Mouse (Mus musculus): ENCODE measurements around the gene Galntl6. TPM values are rescaled to one million over a fixed set of nuclear protein-coding genes. Genes with fewer than 3 reads are reported as not detected.

Gene Galntl6
- polyA plus RNA-seq, 1 experiment from 2014 or later = 9.1 TPM

DNA sequence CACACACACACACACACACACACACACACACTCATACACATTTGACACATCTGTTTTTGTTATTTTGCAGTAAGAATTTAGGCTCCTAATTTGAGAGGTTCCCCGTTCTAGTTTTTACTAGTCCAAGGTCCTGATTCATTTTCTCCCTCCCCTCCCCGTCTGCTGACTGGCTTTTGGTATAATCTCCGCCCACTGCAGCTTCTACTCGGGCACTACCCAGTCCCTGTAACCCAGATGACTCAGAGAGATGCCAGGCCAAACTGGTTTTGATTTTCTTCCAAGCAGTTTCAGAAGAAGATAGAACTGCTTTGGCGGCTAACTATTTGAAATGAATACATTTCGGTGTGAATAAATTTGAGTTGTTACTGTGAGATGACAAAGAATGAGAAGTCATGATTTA lies 1170.5 kb downstream of the Galntl6 start:
- H3K27me3 ChIP-seq (ENCODE audit: control insufficient read depth, insufficient read depth, low read length) = no peaks in the 10 kb centered on the region
- H3K4me3 ChIP-seq (replicated peaks; ENCODE audit: low read depth, low read length) = no peak overlapping the region
- H3K9me3 ChIP-seq (ENCODE audit: control insufficient read depth, low read length) = no peaks in the 10 kb centered on the region
- no peak for ATAC-seq (ENCODE audit: low FRiP score, low TSS enrichment)
- 69% methylated on average over 6 of the region's 6 CpGs for WGBS
- no peak overlapping the region for H3K4me2 ChIP-seq (ENCODE audit: low read length)
- H3K4me1 ChIP-seq (ENCODE audit: control insufficient read depth, insufficient read depth, low read length) = no peaks in the 10 kb centered on the region
- no peaks in the 10 kb centered on the region for H3K36me3 ChIP-seq (ENCODE audit: control insufficient read depth, insufficient read depth, low read length)
- no peak overlapping the region for H3K27ac ChIP-seq (replicated peaks; ENCODE audit: low read depth, low read length)
- no peak for DNase-seq
- no peak overlapping the region for H3K9ac ChIP-seq (replicated peaks; ENCODE audit: low read length)

DNA sequence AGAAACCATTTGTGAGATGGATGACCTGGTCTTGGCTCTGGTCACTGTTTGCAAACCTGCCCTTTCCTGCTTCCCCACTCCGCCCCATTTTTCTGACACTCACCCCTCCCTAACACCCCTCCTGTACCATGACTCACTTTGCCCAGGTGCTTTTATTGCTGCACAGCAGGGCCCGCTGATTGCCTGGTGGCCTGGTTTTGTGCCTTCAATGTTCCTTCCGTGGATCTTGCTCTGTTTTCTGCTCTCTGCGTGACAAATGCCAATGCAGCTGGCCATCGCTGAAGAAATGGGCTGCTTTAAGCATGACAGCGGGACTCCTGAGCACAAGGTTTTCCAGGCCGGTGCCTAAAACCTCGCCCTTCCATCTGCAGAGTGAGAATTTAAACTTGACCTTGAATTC lies 1171.1 kb downstream of the Galntl6 start:
- Histone ChIP-seq H3K9ac (replicated peaks; ENCODE audit: low read length) (no peak overlapping the region), H3K27me3 (ENCODE audit: control insufficient read depth, insufficient read depth, low read length) (no peaks in the 10 kb centered on the region), H3K4me2 (ENCODE audit: low read length) (no peak overlapping the region), H3K4me1 (ENCODE audit: control insufficient read depth, insufficient read depth, low read length) (no peaks in the 10 kb centered on the region), H3K9me3 (ENCODE audit: control insufficient read depth, low read length) (no peaks in the 10 kb centered on the region), H3K27ac (replicated peaks; ENCODE audit: low read depth, low read length) (no peak overlapping the region), H3K4me3 (replicated peaks; ENCODE audit: low read depth, low read length) (no peak overlapping the region), H3K36me3 (ENCODE audit: control insufficient read depth, insufficient read depth, low read length) (no peaks in the 10 kb centered on the region)
- WGBS = 65% methylated on average over 8 of the region's 8 CpGs
- DNase-seq = no peak
- ATAC-seq (ENCODE audit: low FRiP score, low TSS enrichment) = no peak

DNA sequence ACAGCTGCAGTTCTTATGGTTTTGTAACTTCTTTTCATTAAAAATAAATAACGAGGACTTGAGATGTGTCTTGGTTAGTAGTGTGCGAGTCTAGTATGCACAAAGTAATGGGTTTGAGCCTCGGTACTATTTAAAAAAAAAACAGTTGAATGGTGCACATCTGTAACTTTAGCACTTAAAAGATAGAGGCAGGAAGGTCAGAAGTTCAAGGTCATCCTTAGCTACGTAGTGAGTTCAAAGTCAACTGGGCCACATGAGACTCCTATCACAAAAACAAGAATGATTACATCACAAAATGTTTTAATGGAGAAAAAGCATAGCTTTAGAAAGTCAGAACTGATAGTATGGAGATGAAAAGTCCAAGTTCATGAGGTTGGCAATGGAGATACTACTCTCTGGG lies 1175.2 kb downstream of the Galntl6 start:
- 96% methylated on average over 4 of the region's 4 CpGs for WGBS
- no peaks in the 10 kb centered on the region for H3K4me1 ChIP-seq (ENCODE audit: control insufficient read depth, insufficient read depth, low read length)
- ATAC-seq (ENCODE audit: low FRiP score, low TSS enrichment) = no peak
- H3K9ac ChIP-seq (replicated peaks; ENCODE audit: low read length) = no peak overlapping the region
- H3K9me3 ChIP-seq (ENCODE audit: control insufficient read depth, low read length) = no peaks in the 10 kb centered on the region
- no peak overlapping the region for H3K4me3 ChIP-seq (replicated peaks; ENCODE audit: low read depth, low read length)
- H3K27ac ChIP-seq (replicated peaks; ENCODE audit: low read depth, low read length) = no peak overlapping the region
- H3K27me3 ChIP-seq (ENCODE audit: control insufficient read depth, insufficient read depth, low read length) = no peaks in the 10 kb centered on the region
- no peak for DNase-seq
- H3K36me3 ChIP-seq (ENCODE audit: control insufficient read depth, insufficient read depth, low read length) = no peaks in the 10 kb centered on the region
- H3K4me2 ChIP-seq (ENCODE audit: low read length) = no peak overlapping the region

DNA sequence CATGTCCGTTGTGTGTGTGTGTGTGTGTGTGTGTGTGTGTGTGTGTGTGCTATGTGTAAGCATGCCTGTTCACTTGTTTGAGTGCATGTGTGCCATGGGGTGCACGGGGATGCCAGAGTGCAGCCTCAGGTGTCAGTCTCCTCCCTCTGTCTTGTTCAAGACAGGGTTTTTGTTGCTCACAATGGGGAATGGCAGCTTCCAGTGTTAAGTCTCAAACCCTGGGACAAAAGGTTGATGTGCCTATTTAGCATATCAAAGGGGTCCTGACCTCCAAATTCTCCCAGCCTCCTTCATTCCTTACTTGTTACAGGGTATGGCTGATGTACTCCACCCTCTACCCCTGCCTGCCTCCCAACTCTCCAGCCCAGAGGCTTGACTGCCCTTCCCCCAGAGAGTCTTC lies 1179.6 kb downstream of the Galntl6 start:
- no peak overlapping the region for H3K4me2 ChIP-seq (ENCODE audit: low read length)
- H3K36me3 ChIP-seq (ENCODE audit: control insufficient read depth, insufficient read depth, low read length) = no peaks in the 10 kb centered on the region
- no peak overlapping the region for H3K4me3 ChIP-seq (replicated peaks; ENCODE audit: low read depth, low read length)
- H3K27ac ChIP-seq (replicated peaks; ENCODE audit: low read depth, low read length) = no peak overlapping the region
- ATAC-seq (ENCODE audit: low FRiP score, low TSS enrichment) = no peak
- DNase-seq = no peak
- H3K9me3 ChIP-seq (ENCODE audit: control insufficient read depth, low read length) = no peaks in the 10 kb centered on the region
- H3K27me3 ChIP-seq (ENCODE audit: control insufficient read depth, insufficient read depth, low read length) = no peaks in the 10 kb centered on the region
- no peak overlapping the region for H3K9ac ChIP-seq (replicated peaks; ENCODE audit: low read length)
- H3K4me1 ChIP-seq (ENCODE audit: control insufficient read depth, insufficient read depth, low read length) = no peaks in the 10 kb centered on the region
- 0% methylated on average over 2 of the region's 2 CpGs for WGBS

DNA sequence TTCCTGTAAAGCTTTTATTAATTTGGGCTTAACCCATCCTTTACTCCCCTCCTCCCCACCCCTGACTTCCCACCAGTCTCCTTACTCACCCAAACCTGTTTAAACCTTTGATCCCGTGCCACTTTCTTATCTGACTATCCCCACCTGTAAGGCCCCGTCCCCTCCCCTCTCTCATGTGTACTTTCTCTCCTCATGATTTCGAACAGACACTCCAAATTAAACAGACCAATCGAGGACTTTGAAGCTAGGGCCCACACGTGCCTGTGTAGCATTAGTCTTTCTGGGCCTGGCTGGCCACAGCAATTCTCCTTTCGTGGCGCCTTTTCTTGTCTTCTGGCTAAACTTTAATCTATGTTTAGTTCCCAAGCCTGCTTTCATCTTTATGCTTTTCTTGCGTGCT lies 1180.8 kb downstream of the Galntl6 start:
- 61% methylated on average over 8 of the region's 8 CpGs for WGBS
- Histone ChIP-seq H3K9me3 (ENCODE audit: control insufficient read depth, low read length) (no peaks in the 10 kb centered on the region), H3K4me2 (ENCODE audit: low read length) (no peak overlapping the region), H3K27ac (replicated peaks; ENCODE audit: low read depth, low read length) (no peak overlapping the region), H3K36me3 (ENCODE audit: control insufficient read depth, insufficient read depth, low read length) (no peaks in the 10 kb centered on the region), H3K9ac (replicated peaks; ENCODE audit: low read length) (no peak overlapping the region), H3K27me3 (ENCODE audit: control insufficient read depth, insufficient read depth, low read length) (no peaks in the 10 kb centered on the region), H3K4me1 (ENCODE audit: control insufficient read depth, insufficient read depth, low read length) (no peaks in the 10 kb centered on the region), H3K4me3 (replicated peaks; ENCODE audit: low read depth, low read length) (no peak overlapping the region)
- DNase-seq = peak; percentile 40
- no peak for ATAC-seq (ENCODE audit: low FRiP score, low TSS enrichment)

DNA sequence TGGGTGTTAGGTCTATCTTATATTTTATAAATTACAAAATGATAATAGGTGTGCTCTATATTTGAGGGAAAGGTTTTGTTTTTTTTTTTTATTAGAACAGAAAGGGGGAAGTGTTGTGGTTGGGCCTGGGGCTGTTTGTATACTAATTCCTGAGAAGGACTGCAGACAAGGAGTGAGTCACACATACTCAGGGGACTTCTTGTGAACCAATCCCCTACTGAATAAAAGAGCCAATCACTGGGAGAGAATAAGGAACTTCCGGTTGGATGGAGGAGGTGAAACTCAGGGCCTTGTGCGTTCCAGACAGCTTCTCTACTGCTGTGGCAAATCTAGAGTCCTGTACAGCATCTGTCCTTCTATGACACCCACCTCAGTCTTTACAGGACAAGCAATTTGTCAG lies 1184.2 kb downstream of the Galntl6 start:
- Histone ChIP-seq H3K4me3 (replicated peaks; ENCODE audit: low read depth, low read length) (no peak overlapping the region), H3K9me3 (ENCODE audit: control insufficient read depth, low read length) (no peaks in the 10 kb centered on the region), H3K27me3 (ENCODE audit: control insufficient read depth, insufficient read depth, low read length) (no peaks in the 10 kb centered on the region), H3K36me3 (ENCODE audit: control insufficient read depth, insufficient read depth, low read length) (no peaks in the 10 kb centered on the region), H3K4me2 (ENCODE audit: low read length) (no peak overlapping the region), H3K27ac (replicated peaks; ENCODE audit: low read depth, low read length) (no peak overlapping the region), H3K4me1 (ENCODE audit: control insufficient read depth, insufficient read depth, low read length) (no peaks in the 10 kb centered on the region), H3K9ac (replicated peaks; ENCODE audit: low read length) (no peak overlapping the region)
- WGBS = 76% methylated on average over 2 of the region's 2 CpGs
- no peak for DNase-seq
- ATAC-seq (ENCODE audit: low FRiP score, low TSS enrichment) = no peak

DNA sequence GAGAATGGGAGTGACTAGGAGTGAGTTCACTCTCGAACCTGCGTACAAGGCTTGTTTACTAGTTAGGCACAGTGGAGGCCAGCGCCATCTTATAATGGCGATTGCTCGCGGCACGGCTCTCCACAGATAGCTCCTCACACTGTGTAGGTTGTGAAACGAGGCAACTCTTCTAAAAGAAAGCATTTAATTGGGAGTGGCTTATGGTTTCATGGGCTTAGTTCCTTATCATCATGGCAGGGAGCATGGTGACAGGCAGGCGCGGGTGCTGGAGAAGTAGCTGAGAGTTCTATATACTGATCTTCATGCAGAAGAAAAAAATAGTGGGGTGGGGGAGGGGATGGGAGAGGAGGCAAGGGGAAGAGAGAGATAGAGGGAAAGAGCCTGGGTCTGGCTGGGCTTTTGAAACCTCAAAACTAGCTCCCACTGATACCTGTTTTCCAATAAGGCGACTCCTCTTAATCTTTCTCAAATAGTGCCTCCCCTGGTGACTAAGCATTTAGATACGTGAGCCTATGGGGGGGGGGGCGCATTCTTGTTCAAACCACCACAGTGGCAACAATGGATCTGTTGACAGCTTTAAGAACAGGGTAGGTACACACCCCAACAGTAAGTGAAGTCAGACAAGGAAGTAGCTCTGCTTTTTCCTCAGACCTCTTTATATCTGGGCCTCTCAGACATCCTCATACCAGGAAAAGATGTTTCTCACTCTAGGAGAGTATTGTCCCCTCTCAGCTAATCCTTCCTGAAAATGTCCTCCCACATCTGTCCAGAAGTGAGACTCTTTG lies 1187.4 kb downstream of the Galntl6 start:
- H3K9ac ChIP-seq (replicated peaks; ENCODE audit: low read length) = no peak overlapping the region
- DNase-seq (no peak), ATAC-seq (ENCODE audit: low FRiP score, low TSS enrichment) (no peak)
- H3K4me1 ChIP-seq (ENCODE audit: control insufficient read depth, insufficient read depth, low read length) = no peaks in the 10 kb centered on the region
- H3K9me3 ChIP-seq (ENCODE audit: control insufficient read depth, low read length) = no peaks in the 10 kb centered on the region
- H3K4me3 ChIP-seq (replicated peaks; ENCODE audit: low read depth, low read length) = no peak overlapping the region
- H3K4me2 ChIP-seq (ENCODE audit: low read length) = no peak overlapping the region
- no peaks in the 10 kb centered on the region for H3K27me3 ChIP-seq (ENCODE audit: control insufficient read depth, insufficient read depth, low read length)
- no peak overlapping the region for H3K27ac ChIP-seq (replicated peaks; ENCODE audit: low read depth, low read length)
- 89% methylated on average over 13 of the region's 13 CpGs for WGBS
- no peaks in the 10 kb centered on the region for H3K36me3 ChIP-seq (ENCODE audit: control insufficient read depth, insufficient read depth, low read length)

Other genes with a start within 250 kb of the Galntl6 start
- 8.9 and 15.7 TPM in 2 replicates for gene BC030500, start 885 bp downstream of the Galntl6 start, polyA plus RNA-seq (2014; fragmentation: Nextera tagmentation; extraction: Ambion mirVana)

Measured in midbrain, embryonic 14.5 days (tissue).